Mouse (Mus musculus) CD4-positive, CD25-positive, alpha-beta regulatory T cell, adult 4 months (primary cell): ENCODE results near the gene Xpo4. TPM values are rescaled to one million over a fixed set of nuclear protein-coding genes. Genes with fewer than 3 reads are reported as not detected.
"Not testable (repeated sequence)": the region's sequence is repeated elsewhere in the genome, so short reads cannot be mapped to it uniquely, and the experiment has no call there.

Experiments
- ATAC-seq: one replicate; pipeline ENCODE4 v1.8.0; 2017
- polyA plus RNA-seq, 2 experiments: library from polyadenylated mRNA; unstranded; fragments of 100-300 nt; shearing (Covaris generic); gene quantifications; one replicate each; pipeline ENCODE4 v1.2.1; 2017

The Xpo4 gene
- polyA plus RNA-seq = 10 to 100 TPM; 26.9 to 29.6 TPM

DNA sequence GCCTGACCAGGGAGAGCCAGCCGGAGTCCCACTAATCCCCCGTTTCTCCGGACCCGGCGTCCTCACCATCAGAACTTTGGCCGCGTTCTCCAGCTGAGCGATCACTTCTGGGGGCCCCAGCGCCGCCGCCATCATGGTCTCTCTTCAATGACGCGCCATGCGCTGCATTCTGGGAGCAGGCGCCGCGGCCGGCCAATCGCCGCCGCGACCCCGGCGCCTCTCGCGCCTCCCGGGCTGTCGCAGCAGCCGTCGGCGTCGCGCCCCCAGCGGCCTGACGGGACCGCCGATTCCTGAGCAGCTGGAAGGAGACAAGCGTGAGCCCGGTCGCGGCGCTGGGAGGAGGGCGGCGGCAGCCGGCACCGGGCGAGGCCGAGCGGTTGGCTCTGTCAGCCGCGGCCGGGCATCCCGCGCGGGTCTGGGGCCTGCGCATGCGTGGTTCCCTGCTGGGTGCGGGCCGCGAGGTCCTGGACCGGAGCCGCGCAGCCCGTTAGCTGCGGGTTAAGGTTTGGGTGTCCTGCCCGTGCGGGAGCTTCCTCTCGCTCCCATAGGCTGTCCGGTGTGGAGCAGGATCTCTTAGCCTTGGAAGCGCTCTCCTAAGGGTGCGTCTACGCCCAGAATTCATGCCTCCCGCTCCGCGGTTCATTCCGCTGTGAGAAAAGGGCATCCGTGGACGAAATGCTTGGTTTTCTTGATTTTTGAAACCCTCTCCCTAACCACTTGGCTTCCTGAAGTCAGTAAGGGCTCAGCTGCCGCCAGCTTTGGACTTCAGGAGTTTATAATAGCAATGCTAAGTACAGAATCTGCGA lies at the start of gene Xpo4:
TSS of gene Xpo4 (minus strand) at position 609 of the 806 bp plus-strand sequence.
- ATAC-seq = peak; percentile 92

DNA sequence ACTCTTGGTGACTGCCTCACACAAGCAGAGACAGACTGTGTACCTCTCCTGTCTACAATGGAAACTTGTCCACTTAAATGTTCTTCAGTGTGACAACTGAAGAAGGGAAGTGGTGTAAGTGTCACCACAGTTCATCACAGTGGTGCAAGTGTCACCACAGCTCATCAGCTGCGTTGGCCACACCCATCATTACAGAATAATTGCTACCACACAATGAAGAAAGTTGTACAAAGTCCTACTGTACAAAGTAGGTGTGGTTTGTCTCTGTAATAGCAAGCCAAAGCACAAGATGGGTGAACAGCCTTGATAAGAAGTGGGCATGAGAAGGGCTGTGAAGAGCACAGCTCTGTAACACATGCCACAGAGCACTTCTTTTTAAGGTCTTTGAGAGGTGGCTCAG lies 47.7 kb upstream of the Xpo4 start:
- ATAC-seq = peak; percentile 79

DNA sequence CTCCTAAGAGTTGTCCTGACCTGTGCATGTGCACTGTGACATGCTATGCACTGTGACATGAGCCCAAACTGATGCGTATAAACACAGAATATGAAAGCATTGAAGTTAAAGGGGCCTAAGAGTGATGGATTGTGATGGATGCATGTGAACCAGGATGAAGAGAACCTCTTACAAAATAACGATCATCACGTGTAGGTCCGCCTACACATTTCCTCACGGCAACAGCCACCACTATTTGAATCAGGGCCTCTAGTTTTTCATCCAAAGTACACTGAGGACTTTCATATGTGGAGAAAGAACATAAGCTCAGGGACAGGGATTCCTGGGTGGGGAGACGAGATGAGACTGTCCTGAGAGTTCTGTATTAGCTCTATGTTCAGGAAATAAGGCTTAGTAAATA lies 45.8 kb upstream of the Xpo4 start:
- peak; percentile 47 for ATAC-seq

DNA sequence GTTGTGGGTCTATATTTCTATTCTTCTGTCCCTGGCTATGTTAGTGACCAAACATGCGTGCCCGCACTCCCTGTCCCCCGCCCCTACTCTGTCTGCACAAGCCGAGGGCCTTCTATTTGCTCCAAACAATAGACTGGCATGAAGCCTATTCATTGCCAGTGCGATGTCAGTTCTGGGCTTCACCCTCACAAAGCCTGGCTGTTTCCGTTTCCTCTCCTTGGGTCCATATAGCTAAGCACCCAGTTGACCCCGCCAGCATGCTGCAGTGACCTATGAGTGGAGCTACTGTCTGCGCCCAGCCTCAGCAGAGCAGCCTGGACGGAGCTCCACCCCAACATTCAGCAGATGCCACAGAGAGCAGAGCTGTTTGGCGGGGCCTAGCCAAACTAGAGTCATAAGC lies 43.9 kb upstream of the Xpo4 start:
- no peak for ATAC-seq

DNA sequence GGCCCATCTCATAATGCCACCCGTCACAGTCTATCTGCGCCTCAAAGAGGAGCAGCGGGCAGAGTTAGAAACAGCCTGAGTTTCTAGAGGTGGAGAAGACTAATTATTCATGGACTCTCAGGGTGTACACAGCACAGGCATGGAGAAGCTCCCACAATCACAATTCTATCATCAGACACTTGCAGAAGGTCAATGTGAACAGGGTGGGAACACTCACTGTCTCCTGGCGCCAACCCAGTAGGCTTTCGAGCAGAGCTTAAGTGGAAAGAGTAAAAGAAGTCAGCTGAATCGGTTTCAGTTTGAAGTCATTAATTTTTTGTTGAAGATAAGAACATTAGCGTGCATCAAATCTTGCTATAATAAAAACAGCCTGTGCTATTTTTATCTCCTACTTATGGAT lies 43.4 kb upstream of the Xpo4 start:
- no peak for ATAC-seq

DNA sequence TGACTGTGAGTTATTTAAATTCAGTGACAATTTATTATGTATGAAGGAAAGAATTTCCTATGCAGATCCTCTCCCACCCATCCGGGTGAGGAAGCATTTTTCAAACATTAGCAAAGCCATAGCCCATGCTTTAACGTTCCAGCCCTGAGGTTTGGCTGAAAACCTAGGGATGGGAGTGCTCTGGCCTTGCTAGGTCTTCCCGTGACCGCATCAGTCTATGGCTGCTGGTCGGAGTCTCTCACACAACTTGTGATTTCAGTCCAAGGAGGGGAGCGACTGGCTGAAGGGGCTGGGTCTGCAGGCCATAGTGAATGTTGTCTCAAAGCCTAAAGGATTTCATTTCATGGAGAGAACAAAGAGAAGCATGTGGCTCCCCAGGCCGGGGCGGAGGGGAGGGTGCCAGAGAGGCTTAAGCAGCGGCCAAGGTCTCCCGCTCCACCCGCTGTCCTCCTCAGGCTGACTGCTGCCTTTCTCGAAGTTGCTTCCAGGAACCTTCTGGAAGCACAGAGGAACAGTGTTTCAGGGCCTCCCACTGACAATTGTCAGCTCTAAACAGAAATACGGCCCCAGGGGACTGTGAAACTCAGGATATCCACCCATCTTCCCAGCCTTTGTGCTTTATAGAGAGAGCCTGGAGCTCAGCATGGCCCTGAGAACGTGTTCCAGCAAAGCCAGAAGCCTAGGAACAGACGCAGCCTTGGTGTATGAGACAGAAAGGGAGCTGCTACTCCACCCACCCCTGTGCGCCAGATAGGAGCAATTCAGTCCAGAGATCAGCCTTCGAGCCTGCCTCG lies 42.1 kb upstream of the Xpo4 start:
- no peak for ATAC-seq

DNA sequence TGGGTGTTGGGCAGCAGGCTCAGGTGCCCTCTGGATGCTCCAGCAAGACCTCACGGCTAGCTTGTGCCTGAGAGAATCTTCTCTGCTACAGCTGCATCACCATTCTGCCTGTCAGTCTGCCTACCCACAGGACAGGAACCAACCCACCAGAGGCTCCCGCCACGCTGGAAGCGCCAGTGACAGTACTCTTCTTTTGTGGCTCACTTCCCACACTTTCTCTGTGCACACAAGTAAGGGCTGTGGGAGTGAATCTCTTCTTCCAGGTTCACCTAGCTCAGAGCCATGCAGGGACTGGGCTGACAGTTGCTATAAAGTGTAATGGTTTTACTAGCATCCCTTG lies 41.5 kb upstream of the Xpo4 start:
- ATAC-seq = no peak

DNA sequence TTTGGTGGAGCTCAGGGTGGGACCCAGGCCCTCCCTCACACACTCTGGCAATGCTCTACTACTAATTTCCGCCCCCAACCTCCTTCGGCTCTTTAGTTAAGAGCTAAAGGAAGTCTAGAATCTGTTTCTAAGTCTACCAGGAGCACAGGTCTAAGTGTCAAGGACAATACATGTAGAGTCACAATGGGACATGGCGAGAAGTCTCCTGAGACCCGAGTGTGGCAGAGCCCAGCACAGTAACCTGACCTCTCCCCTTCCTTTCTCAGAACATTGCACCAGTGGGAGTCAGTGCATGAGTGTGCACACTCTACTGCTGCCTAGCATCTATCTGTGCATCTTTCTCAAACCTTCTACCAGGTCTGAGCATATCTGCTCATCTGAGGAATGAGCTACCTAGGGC lies 40.5 kb upstream of the Xpo4 start:
- no peak for ATAC-seq

DNA sequence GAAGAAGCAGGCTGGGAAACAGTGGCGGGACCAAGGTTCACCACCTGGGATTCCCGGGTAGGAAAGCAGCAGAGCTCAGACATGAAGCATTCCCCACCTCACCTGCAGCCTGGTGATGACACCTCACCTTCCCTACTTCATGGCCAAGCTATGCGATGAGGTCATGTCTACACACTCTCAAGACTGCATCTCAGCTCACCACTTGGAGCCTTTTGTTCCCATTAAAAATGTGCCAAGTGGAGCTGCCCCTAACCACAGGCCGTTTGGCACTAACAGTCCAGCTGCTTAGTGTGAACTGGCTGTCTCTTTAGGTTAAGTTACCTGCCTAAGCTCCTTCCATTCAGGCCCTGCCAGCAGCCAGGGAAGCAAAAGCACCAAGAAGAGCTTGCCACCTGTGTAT lies 39.8 kb upstream of the Xpo4 start:
- ATAC-seq = no peak

DNA sequence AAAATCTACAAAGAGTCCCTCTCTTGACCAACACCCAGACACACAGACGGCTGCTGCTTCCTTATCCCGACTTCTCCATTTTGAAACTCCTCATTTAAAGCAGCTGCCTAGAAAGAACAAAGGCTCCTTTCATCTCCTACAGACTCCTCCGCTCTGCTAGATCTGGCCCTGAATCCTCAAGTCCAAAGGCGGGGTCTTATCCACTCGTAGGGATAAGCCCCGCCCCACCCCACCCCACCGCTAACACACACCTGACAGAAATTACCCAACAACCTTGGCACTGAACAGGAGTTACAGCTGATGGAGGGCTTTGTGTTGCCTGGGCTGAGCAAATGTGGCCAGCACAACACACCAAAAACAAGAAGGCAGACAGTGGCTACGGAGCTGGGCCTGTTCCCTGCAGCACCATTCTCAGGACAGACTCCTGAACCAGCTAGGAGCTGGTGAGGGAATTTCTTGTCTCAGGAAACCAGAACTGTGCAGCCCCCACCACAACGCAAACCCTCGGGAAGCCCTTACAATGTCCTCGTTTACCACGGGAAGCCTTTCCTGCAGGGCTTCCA lies 36.8 kb upstream of the Xpo4 start:
- ATAC-seq = no peak

DNA sequence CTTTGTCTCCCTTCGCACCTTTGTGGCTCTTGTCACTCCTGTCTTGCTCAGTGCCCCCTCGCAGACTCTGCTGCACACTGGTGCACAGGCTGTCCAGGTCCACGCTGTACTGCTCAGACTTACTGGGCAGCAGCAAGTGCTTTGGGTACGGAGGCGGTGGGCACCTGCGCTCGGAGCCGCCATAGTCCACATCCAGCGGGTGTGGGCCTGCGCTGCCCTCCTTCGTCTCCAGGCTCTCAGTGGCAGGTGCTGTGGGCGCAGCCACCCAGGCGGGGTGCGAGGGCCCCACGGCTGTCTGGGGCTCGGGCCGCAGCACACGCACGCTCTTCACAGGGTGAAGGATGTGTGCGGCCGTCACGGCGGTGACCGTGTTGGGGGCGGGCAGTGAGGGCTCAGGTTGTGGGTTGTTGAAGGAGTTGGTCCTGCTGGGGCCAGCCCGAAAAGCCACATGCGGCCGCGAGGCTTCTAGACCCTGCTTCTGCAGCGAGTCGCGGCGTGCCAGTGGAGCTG lies 34.3 kb upstream of the Xpo4 start:
- no peak for ATAC-seq

DNA sequence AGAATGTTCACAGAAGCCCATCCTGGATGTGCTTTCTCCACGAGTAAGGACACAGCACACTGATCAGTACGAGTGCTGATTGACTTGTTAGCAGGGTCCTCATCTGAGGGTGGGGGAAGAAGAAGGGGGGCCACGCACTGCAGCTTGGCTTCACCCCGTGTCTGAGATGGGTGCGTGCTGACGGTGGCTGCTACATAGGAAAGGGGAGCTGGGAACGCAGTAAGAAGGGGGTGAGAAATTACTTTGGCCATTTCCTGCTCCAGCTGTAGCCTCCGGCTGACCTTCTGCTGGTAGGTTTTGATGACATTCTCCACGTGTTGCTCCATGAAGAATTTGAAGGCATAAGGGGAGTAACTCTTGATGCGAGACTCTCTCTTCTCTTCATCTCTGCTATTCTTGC lies 33.8 kb upstream of the Xpo4 start:
- no peak for ATAC-seq

DNA sequence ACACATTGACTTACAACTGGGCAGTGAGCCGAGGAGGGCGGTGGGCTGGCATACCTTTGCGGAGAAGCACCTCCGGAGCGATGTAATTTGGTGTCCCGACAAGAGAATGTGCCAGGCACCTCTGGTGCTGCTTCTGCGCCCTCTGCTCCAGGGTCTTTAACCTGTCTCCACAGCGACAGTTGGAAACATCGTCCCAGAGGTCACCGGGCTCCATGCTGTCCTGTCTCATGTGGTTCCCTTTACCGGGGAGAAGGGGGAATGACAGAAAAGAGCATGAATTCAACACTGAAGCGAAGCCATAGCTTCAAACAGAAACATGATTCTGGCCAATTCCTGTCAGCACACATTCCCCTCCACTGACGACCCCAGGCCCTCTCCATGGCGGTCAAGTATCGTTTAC lies 30.8 kb upstream of the Xpo4 start:
- ATAC-seq = no peak

DNA sequence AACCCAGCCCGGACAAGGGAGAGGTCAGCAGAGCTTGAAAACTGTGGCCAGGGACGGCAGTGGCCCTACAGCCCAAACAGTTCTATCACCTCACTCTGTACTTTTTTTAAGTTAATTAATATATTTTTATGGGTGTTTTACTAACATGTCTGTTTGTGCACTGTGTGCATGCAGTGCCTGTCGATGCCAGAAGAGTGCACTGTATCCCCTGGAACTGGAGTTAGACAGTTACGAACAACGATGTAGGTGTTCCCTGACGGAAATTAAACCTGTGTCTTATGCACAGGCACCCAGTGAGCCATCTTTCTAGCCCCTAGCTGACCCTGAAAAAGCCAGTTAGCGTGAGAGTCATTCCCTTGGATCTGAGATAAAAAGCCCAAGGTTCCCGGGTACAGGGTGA lies 30.3 kb upstream of the Xpo4 start:
- no peak for ATAC-seq

DNA sequence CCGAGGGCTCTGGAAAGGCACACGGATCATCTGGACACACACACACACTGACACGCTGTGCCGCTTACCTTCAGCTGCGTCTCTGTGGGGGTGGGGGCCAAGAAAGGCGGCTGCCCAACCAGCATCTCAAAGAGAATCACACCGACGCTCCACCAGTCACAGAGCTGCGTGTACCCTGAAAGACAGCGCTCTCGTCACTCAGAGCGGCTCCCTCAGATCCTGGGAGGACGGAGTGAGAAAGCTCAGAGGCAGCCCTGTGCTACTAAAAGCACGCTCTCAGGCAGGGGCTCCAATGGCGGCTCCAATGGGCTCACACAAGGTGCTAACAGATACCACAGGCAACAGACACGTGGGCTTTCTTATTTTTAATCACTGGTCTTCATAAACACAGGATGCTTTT lies 29.0 kb upstream of the Xpo4 start:
- no peak for ATAC-seq

DNA sequence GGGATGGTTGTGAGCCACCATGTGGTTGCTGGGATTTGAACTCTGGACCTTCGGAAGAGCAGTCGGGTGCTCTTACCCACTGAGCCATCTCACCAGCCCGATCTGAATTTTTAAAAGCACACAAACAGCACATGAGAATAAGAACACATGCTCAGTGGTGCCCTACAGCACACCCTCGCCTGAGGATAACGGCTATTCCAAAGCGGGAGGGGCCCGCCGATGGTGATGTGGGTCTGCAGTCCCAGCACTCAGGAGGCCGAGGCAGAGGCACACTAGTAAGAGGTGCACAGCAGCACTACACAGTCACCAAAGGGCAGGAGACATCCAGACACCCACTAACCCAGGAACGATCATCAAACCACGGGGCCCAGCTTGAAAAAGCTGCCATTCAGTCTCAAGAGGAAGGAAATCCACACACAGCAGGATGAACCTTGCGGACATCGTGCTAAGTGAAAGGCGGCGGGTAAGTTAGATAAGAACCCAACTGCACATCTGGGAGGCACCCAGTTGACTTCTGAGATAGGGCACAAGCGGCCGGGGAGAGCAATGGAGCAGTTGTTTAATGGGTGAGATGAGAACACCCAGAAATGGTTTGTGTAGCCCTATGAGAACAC lies 27.4 kb upstream of the Xpo4 start:
- no peak for ATAC-seq

DNA sequence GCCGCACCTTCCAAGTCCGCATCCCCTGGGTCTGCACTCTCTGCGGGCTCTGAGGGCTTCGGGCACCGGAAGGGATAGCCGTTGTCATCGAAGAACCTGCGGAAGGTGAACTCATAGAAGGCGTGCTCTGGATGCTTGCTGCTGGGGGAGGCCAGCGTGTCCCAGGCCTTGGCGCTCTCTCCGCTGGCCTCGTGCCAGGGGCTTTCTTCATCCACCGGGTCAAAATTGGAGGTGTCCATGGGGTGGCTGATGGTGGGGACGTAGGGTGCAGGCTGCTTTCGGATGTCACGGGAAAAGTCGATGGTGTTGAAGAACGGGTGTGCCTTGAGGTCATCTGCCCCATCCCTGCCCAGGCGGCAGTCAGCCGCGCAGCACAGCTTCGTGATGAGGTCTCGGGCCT lies 26.1 kb upstream of the Xpo4 start:
- no peak for ATAC-seq

DNA sequence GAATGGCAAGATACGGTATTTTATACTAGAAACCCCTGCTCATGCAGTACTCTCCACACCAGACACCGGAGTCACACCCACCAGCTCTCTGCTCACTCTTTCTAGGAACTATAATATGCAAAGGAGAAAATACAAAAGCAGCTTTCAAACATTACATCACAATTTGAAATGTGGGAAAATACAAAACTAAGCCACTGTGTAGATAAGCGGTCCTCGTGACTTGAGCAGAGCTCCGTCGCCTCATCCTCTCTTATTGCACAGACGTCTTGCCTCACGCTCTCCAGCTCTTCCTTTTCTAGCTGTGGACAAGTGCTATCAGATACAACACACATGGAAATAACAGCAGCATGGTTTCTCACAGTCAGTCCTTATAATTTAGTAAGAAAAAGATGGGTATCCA lies 25.5 kb upstream of the Xpo4 start:
- no peak for ATAC-seq

DNA sequence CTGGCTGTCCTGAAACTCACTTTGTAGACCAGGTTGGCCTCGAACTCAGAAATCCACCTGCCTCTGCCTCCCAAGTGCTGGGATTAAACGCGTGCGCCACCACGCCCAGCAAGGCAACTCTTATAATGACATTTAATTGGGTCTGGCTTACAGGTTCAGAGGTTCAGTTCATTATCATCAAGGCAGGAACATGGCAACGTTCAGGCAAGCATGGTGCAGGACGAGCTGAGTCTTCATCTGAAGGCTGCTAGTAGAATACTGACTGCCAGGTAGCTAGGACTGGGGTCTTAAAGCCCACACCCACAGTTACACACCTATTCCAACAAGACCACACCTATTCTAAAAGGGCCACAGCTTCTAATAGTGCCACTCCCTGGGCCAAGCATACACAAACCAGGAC lies 22.8 kb upstream of the Xpo4 start:
- ATAC-seq = not testable (repeated sequence)

DNA sequence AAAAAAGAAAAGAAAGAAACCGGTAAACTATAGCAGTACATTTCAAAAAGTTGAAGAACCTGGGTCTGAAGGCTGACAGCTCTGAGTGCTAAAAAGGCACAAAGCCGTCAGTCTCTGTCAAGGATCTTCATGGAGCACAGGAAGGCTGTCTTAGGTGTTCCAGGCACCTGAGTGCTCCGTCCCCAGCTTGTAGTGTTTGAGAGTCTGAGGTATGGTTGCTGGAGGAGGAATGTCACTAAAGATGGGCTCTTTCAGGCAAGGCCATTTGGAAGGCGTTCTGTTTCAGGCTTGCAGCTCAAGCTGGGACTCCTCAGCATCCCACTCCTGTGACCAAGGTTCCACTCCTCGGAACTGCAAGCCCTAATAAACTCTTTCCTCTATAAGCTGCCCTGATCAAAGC lies 22.2 kb upstream of the Xpo4 start:
- no peak for ATAC-seq

DNA sequence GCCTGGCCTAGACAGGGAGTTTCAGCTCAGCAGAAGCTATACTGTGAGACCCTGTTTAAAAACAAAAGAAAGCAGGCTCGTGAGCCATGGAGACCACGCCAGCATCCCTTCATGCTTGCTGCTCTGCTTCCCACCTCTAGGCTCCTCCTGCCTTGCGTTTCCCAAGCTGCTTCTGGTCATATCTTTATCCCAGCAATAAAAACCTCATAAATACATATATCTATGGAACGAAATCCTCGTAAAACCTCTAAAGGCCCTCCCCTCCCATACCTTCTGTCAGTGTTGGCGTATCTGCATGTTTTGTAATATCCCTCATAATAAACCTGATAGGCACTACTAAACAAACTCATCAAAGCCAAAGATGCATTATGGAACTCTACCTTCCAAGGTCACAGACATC lies 21.4 kb upstream of the Xpo4 start:
- no peak for ATAC-seq

DNA sequence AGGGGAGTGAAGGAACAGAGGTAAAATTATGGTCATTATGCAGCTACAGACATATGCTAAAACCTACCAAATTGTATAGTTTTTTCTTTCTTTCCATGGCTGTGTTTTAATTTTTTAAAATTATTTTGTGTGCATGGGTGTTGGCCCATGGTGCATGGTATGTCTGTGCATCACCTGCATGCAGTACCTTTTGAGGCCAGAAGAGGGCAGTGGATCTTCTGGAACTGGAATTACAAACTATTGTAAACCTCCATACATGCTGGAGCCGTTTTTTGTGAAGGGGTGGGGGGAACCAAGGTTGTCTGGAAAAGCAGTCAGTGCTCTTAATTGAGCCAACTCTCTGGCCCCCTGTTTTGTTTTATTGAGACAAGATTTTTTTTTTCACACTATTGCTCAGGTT lies 19.3 kb upstream of the Xpo4 start:
- peak; percentile 66 for ATAC-seq

DNA sequence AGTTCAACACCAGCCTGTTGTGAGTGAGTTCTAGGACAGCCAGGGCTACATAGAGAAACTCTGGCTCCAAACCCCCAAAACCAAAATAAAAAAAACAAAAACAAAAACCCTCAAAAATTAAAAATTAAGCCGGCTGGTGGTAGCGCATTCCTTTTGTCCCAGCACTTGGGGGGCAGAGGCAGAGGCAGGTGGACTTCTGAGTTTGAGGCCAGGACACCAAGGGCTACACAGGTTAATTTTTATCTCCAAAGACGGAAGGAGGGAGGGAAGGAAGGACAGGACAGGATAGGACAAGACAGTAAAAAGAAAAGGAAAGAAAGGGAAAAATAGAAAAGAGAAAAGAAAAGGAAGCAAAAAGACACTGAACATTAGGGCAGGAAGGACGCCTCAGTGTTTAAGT lies 17.5 kb upstream of the Xpo4 start:
- ATAC-seq = no peak
